Mouse (Mus musculus): ENCODE measurements around the gene Reps2. TPM values are rescaled to one million over a fixed set of nuclear protein-coding genes. Genes with fewer than 3 reads are reported as not detected.

The Reps2 gene
- polyA plus RNA-seq, 1 experiment from 2014 or later: 1.6 TPM

- Histone ChIP-seq H3K4me2 (replicated peaks; ENCODE audit: low read depth, low read length) (no peak overlapping the region), H3K27me3 (replicated peaks; ENCODE audit: insufficient read depth, low read length) (no peaks in the 10 kb centered on the region), H3K4me1 (ENCODE audit: insufficient read depth, low read depth, low read length) (no peaks in the 10 kb centered on the region), H3K9me3 (ENCODE audit: low read length) (no peaks in the 10 kb centered on the region), H3K27ac (ENCODE audit: low read length) (no peak overlapping the region), H3K9ac (replicated peaks; ENCODE audit: low read depth) (no peak overlapping the region), H3K4me3 (ENCODE audit: low read depth, low read length) (no peak overlapping the region), H3K36me3 (ENCODE audit: insufficient read depth, low read length) (no peaks in the 10 kb centered on the region)
- no peak for DNase-seq (ENCODE audit: low spot score)
- no peak for ATAC-seq
- 75% methylated on average over 2 of the region's 3 CpGs for WGBS
- no peak for TF ChIP-seq CTCF (IDR thresholded peaks at IDR 0.05)
Measured at GRCm38 (mm10) chrX:162427698-162428097, 215.8 kb downstream of the Reps2 start.

- no peak for DNase-seq (ENCODE audit: low spot score)
Measured at GRCm38 (mm10) chrX:162419431-162419830, 224.0 kb downstream of the Reps2 start.

GRCm38 (mm10) chrX:162413124-162413523 is 230.3 kb downstream of the Reps2 start:
- ATAC-seq (no peak), DNase-seq (ENCODE audit: low spot score) (no peak)
- no peaks in the 10 kb centered on the region for H3K36me3 ChIP-seq (ENCODE audit: insufficient read depth, low read length)
- no peak overlapping the region for H3K4me2 ChIP-seq (replicated peaks; ENCODE audit: low read depth, low read length)
- no peaks in the 10 kb centered on the region for H3K27me3 ChIP-seq (replicated peaks; ENCODE audit: insufficient read depth, low read length)
- no peak overlapping the region for H3K9ac ChIP-seq (replicated peaks; ENCODE audit: low read depth)
- no peaks in the 10 kb centered on the region for H3K9me3 ChIP-seq (ENCODE audit: low read length)
- no peak for TF ChIP-seq EP300 (IDR thresholded peaks at IDR 0.05)
- no peak overlapping the region for H3K27ac ChIP-seq (ENCODE audit: low read length)
- 83% methylated on average over 2 of the region's 2 CpGs for WGBS
- H3K4me3 ChIP-seq (ENCODE audit: low read depth, low read length): no peak overlapping the region
- H3K4me1 ChIP-seq (ENCODE audit: insufficient read depth, low read depth, low read length): no peaks in the 10 kb centered on the region

More at GRCm38 (mm10) chrX:162419431-162419830, 224.0 kb downstream of the Reps2 start:
- Histone ChIP-seq H3K27ac (ENCODE audit: low read length) (no peak overlapping the region), H3K9ac (replicated peaks; ENCODE audit: low read depth) (no peak overlapping the region), H3K36me3 (ENCODE audit: insufficient read depth, low read length) (no peaks in the 10 kb centered on the region), H3K4me3 (ENCODE audit: low read depth, low read length) (no peak overlapping the region), H3K27me3 (replicated peaks; ENCODE audit: insufficient read depth, low read length) (no peaks in the 10 kb centered on the region), H3K4me1 (ENCODE audit: insufficient read depth, low read depth, low read length) (no peaks in the 10 kb centered on the region), H3K9me3 (ENCODE audit: low read length) (no peaks in the 10 kb centered on the region), H3K4me2 (replicated peaks; ENCODE audit: low read depth, low read length) (no peak overlapping the region)
- ATAC-seq: no peak
- TF ChIP-seq CTCF (IDR thresholded peaks at IDR 0.05): no peak
- TF ChIP-seq EP300 (IDR thresholded peaks at IDR 0.05): no peak
- 63% methylated on average over 3 of the region's 3 CpGs for WGBS

GRCm38 (mm10) chrX:162407291-162407690 is 236.2 kb downstream of the Reps2 start:
- H3K4me1 ChIP-seq (ENCODE audit: insufficient read depth, low read depth, low read length): no peaks in the 10 kb centered on the region
- no peaks in the 10 kb centered on the region for H3K36me3 ChIP-seq (ENCODE audit: insufficient read depth, low read length)
- DNase-seq (ENCODE audit: low spot score) (no peak), ATAC-seq (no peak)
- TF ChIP-seq EP300 (IDR thresholded peaks at IDR 0.05): no peak
- TF ChIP-seq CTCF (IDR thresholded peaks at IDR 0.05): no peak
- H3K9ac ChIP-seq (replicated peaks; ENCODE audit: low read depth): no peak overlapping the region
- H3K27ac ChIP-seq (ENCODE audit: low read length): no peak overlapping the region
- no peaks in the 10 kb centered on the region for H3K27me3 ChIP-seq (replicated peaks; ENCODE audit: insufficient read depth, low read length)
- no peaks in the 10 kb centered on the region for H3K9me3 ChIP-seq (ENCODE audit: low read length)
- 88% methylated on average over 4 of the region's 4 CpGs for WGBS
- H3K4me2 ChIP-seq (replicated peaks; ENCODE audit: low read depth, low read length): no peak overlapping the region
- H3K4me3 ChIP-seq (ENCODE audit: low read depth, low read length): no peak overlapping the region

GRCm38 (mm10) chrX:162402487-162402886 is 241.0 kb downstream of the Reps2 start:
- ATAC-seq (peak; percentile 60), DNase-seq (ENCODE audit: low spot score) (peak; percentile 7)
- Histone ChIP-seq H3K9me3 (ENCODE audit: low read length) (no peaks in the 10 kb centered on the region), H3K36me3 (ENCODE audit: insufficient read depth, low read length) (no peaks in the 10 kb centered on the region), H3K27ac (ENCODE audit: low read length) (no peak overlapping the region), H3K4me1 (ENCODE audit: insufficient read depth, low read depth, low read length) (no peaks in the 10 kb centered on the region), H3K27me3 (replicated peaks; ENCODE audit: insufficient read depth, low read length) (no peaks in the 10 kb centered on the region), H3K4me3 (ENCODE audit: low read depth, low read length) (no peak overlapping the region), H3K9ac (replicated peaks; ENCODE audit: low read depth) (no peak overlapping the region), H3K4me2 (replicated peaks; ENCODE audit: low read depth, low read length) (no peak overlapping the region)
- 52% methylated on average over 3 of the region's 3 CpGs for WGBS
- TF ChIP-seq CTCF (IDR thresholded peaks at IDR 0.05) (no peak), EP300 (IDR thresholded peaks at IDR 0.05) (no peak)

- DNase-seq (ENCODE audit: low spot score): no peak
Measured at GRCm38 (mm10) chrX:162380730-162381129, 262.7 kb downstream of the Reps2 start.

GRCm38 (mm10) chrX:162363206-162363605 is 280.2 kb downstream of the Reps2 start:
- no peaks in the 10 kb centered on the region for H3K36me3 ChIP-seq (ENCODE audit: insufficient read depth, low read length)
- no peak overlapping the region for H3K4me2 ChIP-seq (replicated peaks; ENCODE audit: low read depth, low read length)
- TF ChIP-seq CTCF (IDR thresholded peaks at IDR 0.05) (no peak), EP300 (IDR thresholded peaks at IDR 0.05) (peak; percentile 57)
- no peak overlapping the region for H3K27ac ChIP-seq (ENCODE audit: low read length)
- WGBS: 45% methylated on average over 2 of the region's 2 CpGs
- DNase-seq (ENCODE audit: low spot score) (peak; percentile 74), ATAC-seq (peak; percentile 94)
- H3K27me3 ChIP-seq (replicated peaks; ENCODE audit: insufficient read depth, low read length): no peaks in the 10 kb centered on the region
- no peak overlapping the region for H3K4me3 ChIP-seq (ENCODE audit: low read depth, low read length)
- H3K9ac ChIP-seq (replicated peaks; ENCODE audit: low read depth): no peak overlapping the region
- no peaks in the 10 kb centered on the region for H3K4me1 ChIP-seq (ENCODE audit: insufficient read depth, low read depth, low read length)
- H3K9me3 ChIP-seq (ENCODE audit: low read length): no peaks in the 10 kb centered on the region

More at GRCm38 (mm10) chrX:162380730-162381129, 262.7 kb downstream of the Reps2 start:
- TF ChIP-seq CTCF (IDR thresholded peaks at IDR 0.05): no peak
- TF ChIP-seq EP300 (IDR thresholded peaks at IDR 0.05): no peak
- Histone ChIP-seq H3K9me3 (ENCODE audit: low read length) (no peaks in the 10 kb centered on the region), H3K27me3 (replicated peaks; ENCODE audit: insufficient read depth, low read length) (no peaks in the 10 kb centered on the region), H3K4me3 (ENCODE audit: low read depth, low read length) (no peak overlapping the region), H3K9ac (replicated peaks; ENCODE audit: low read depth) (no peak overlapping the region), H3K36me3 (ENCODE audit: insufficient read depth, low read length) (no peaks in the 10 kb centered on the region), H3K4me1 (ENCODE audit: insufficient read depth, low read depth, low read length) (no peaks in the 10 kb centered on the region), H3K27ac (ENCODE audit: low read length) (no peak overlapping the region), H3K4me2 (replicated peaks; ENCODE audit: low read depth, low read length) (no peak overlapping the region)
- no peak for ATAC-seq
- WGBS: 88% methylated on average over 1 of the region's 1 CpGs

Other genes with a start within 250 kb of the Reps2 start
- gene Rbbp7, start 116.8 kb upstream of the Reps2 start, polyA plus RNA-seq (2015; fragmentation: Nextera tagmentation; extraction: Ambion mirVana): 193 and 201 TPM in 2 replicates
- 11.5 and 14.3 TPM in 2 replicates for gene Txlng, start 185.8 kb upstream of the Reps2 start, polyA plus RNA-seq (2015; fragmentation: Nextera tagmentation; extraction: Ambion mirVana)
- gene Syap1, start 244.8 kb upstream of the Reps2 start, polyA plus RNA-seq (2015; fragmentation: Nextera tagmentation; extraction: Ambion mirVana): 49.9 and 56.6 TPM in 2 replicates

All from lung, postnatal 0 days (tissue).